ENCODE assay signal across 27 mouse cellular contexts in genomic region chr4:108690479-108690878, GRCm38 (mm10). TPM values are rescaled to one million over a fixed set of nuclear protein-coding genes. Genes with fewer than 3 reads are reported as not detected.
A peak's percentile ranks its signal among the peaks of the same experiment; 100 is the strongest.
DNase-seq lines count a peak whose midpoint lies in the region; ATAC-seq and TF ChIP-seq lines count a peak whose summit lies in the region.
"Had no signal": no experiment of that assay in that cellular context is flagged by ENCODE, and none has a peak within 500 bp of the region (broad histone marks: within the 10 kb centered on the region; RNA-seq: fewer than 3 reads in every experiment).

No protein-coding gene starts in this region.

- TF ChIP-seq CTCF in kidney, postnatal 0 days (IDR thresholded peaks at IDR 0.05; ENCODE audit: low read depth) = peak; percentile 16; the same call in 1 of the 2 replicates
- TF ChIP-seq CTCF in E14TG2a.4 (conservative IDR thresholded peaks at IDR 0.05; ENCODE audit: low read length) = peak; percentile 37

- no peaks in the 10 kb centered on the region for H3K9me3 ChIP-seq in kidney, postnatal 0 days (replicated peaks; ENCODE audit: low read length)
- no peaks in the 10 kb centered on the region for H3K9me3 ChIP-seq in E14TG2a.4 (ENCODE audit: low read length)
- no peaks in the 10 kb centered on the region for H3K9me3 ChIP-seq in midbrain, embryonic 13.5 days
- H3K9me3 ChIP-seq: embryonic facial prominence, embryonic 13.5 days; forebrain, embryonic 12.5 days; heart, embryonic 10.5 days; megakaryocyte, embryonic 14.5 days; midbrain, embryonic 15.5 days; neural tube, embryonic 13.5 days had no signal

- 0 out of 2 replicates have a peak, but pooled peaks cover 8% of the 10 kb centered on the region for H3K36me3 ChIP-seq in kidney, postnatal 0 days (ENCODE audit: insufficient read depth, low read length)
- H3K36me3 ChIP-seq in E14TG2a.4 (ENCODE audit: insufficient read depth, low read length) = peaks cover 4% of the 10 kb centered on the region
- H3K36me3 ChIP-seq in midbrain, embryonic 13.5 days = peaks cover 35% of the 10 kb centered on the region

- no peak overlapping the region for H3K4me2 ChIP-seq in kidney, postnatal 0 days (ENCODE audit: low read length)
- no peak overlapping the region for H3K4me2 ChIP-seq in midbrain, embryonic 13.5 days (replicated peaks)
- H3K4me2 ChIP-seq: embryonic facial prominence, embryonic 13.5 days; forebrain, embryonic 12.5 days; midbrain, embryonic 15.5 days; neural tube, embryonic 13.5 days had no signal

- no peak for DNase-seq in kidney, postnatal 0 days (ENCODE audit: low spot score)
- DNase-seq in kidney, adult 18-20 months = no peak
- DNase-seq in 416B (ENCODE audit: low read depth) = peak; percentile 25
- peak; percentile 68 for DNase-seq in R1 (ENCODE audit: low read depth, low spot score)
- DNase-seq in cerebellum, adult 11-12 months = no peak
- DNase-seq: adrenal gland, postnatal 10 days; cerebellum, adult 2 months; cerebellum, postnatal 36 days; embryo, embryonic 11 days; kidney, adult 11 months; lung, adult 18-20 months; retina, postnatal 1 day; right cerebral cortex, postnatal 4 days; thymus, postnatal 14 days had no signal

- H3K9ac ChIP-seq in kidney, postnatal 0 days (ENCODE audit: low read depth, low read length) = no peak overlapping the region
- no peak overlapping the region for H3K9ac ChIP-seq in midbrain, embryonic 13.5 days (replicated peaks)
- H3K9ac ChIP-seq: embryonic facial prominence, embryonic 13.5 days; forebrain, embryonic 12.5 days; midbrain, embryonic 15.5 days; neural tube, embryonic 13.5 days had no signal

- no peak overlapping the region for H3K4me3 ChIP-seq in kidney, postnatal 0 days (replicated peaks; ENCODE audit: low read depth, low read length)
- H3K4me3 ChIP-seq in E14TG2a.4 (replicated peaks; ENCODE audit: low read length) = no peak overlapping the region
- H3K4me3 ChIP-seq in midbrain, embryonic 13.5 days (replicated peaks) = no peak overlapping the region
- H3K4me3 ChIP-seq: embryonic facial prominence, embryonic 13.5 days; erythroblast, embryonic 14.5 days; forebrain, embryonic 12.5 days; heart, embryonic 10.5 days; megakaryocyte, embryonic 14.5 days; midbrain, embryonic 15.5 days; myocyte; neural tube, embryonic 13.5 days had no signal

- WGBS in kidney, postnatal 0 days = 96% methylated on average over 3 of the region's 3 CpGs
- WGBS in midbrain, embryonic 13.5 days = 93% methylated on average over 3 of the region's 3 CpGs

- ATAC-seq in kidney, postnatal 0 days (replicated peaks; ENCODE audit: low FRiP score, low read depth) = no peak
- no peak for ATAC-seq in midbrain, embryonic 13.5 days
- ATAC-seq: CD4-positive, CD25-positive, alpha-beta regulatory T cell, adult 4 months; hindbrain, embryonic 16.5 days; midbrain, embryonic 15.5 days had no signal

- H3K27me3 ChIP-seq in kidney, postnatal 0 days (ENCODE audit: insufficient read depth, low read length) = no peaks in the 10 kb centered on the region
- no peaks in the 10 kb centered on the region for H3K27me3 ChIP-seq in E14TG2a.4 (ENCODE audit: insufficient read depth, low read length)
- H3K27me3 ChIP-seq in midbrain, embryonic 13.5 days = no peaks in the 10 kb centered on the region
- H3K27me3 ChIP-seq: embryonic facial prominence, embryonic 13.5 days; forebrain, embryonic 12.5 days; midbrain, embryonic 15.5 days; neural tube, embryonic 13.5 days had no signal

- H3K27ac ChIP-seq in kidney, postnatal 0 days = no peak overlapping the region
- no peak overlapping the region for H3K27ac ChIP-seq in midbrain, embryonic 13.5 days
- H3K27ac ChIP-seq: embryonic facial prominence, embryonic 13.5 days; forebrain, embryonic 12.5 days; heart, embryonic 10.5 days; midbrain, embryonic 15.5 days; neural tube, embryonic 13.5 days had no signal

- no peaks in the 10 kb centered on the region for H3K4me1 ChIP-seq in kidney, postnatal 0 days (replicated peaks; ENCODE audit: insufficient read depth, low read length)
- H3K4me1 ChIP-seq in E14TG2a.4 (replicated peaks; ENCODE audit: low read depth, low read length) = peaks cover 14% of the 10 kb centered on the region
- H3K4me1 ChIP-seq in midbrain, embryonic 13.5 days (replicated peaks) = no peaks in the 10 kb centered on the region
- H3K4me1 ChIP-seq: embryonic facial prominence, embryonic 13.5 days; forebrain, embryonic 12.5 days; heart, embryonic 10.5 days; megakaryocyte, embryonic 14.5 days; midbrain, embryonic 15.5 days; neural tube, embryonic 13.5 days had no signal

RNA-seq across cellular contexts. Expression of gene 3110021N24Rik, which starts 29.0 kb away (rescaled TPM):
- polyA plus RNA-seq in kidney, postnatal 0 days (2015; fragmentation: Nextera tagmentation; extraction: Ambion mirVana) = 1.1 and 1.6 TPM in 2 replicates
- polyA plus RNA-seq in midbrain, embryonic 13.5 days (2015; fragmentation: Nextera tagmentation; extraction: Ambion mirVana) = 1.2 and 1.7 TPM in 2 replicates
- polyA plus RNA-seq: CD4-positive, CD25-positive, alpha-beta regulatory T cell, adult 4 months; erythroblast, embryonic 14.5 days; liver, adult 2 months had no signal

Comparison
In these comparisons a context has a peak if more than half of its experiments do, and no peak if none do; other contexts are left out.
1. DNase-seq: peak in 416B (single experiment) and R1 (single experiment); none in kidney, postnatal 0 days (single experiment), kidney, adult 18-20 months (single experiment) and cerebellum, adult 11-12 months (single experiment).